Mouse (Mus musculus) natural killer cell, adult 2 months (primary cell): Measurements from ENCODE around the gene Tnfaip1.
"Not testable (repeated sequence)": the region's sequence is repeated elsewhere in the genome, so short reads cannot be mapped to it uniquely, and the experiment has no call there.

ENCODE experiments used
- DNase-seq, 2 experiments: peaks; one replicate each; pipeline ENCODE4 v3.0.0; 2022; ENCODE audit warnings: low spot score in 2 of 2

Tnfaip1 gene

GRCm38 (mm10) chr11:78536690-78537084 is 555 bp upstream of the Tnfaip1 start:
- no peak for DNase-seq

GRCm38 (mm10) chr11:78535376-78536079 is 604 bp downstream of the Tnfaip1 start:
- no peak for DNase-seq

- no peak for DNase-seq
These were observed 1.6 kb downstream of the Tnfaip1 start for GRCm38 (mm10) chr11:78534516-78534915.

- DNase-seq = not testable (repeated sequence)
These were observed 4.6 kb downstream of the Tnfaip1 start for GRCm38 (mm10) chr11:78531515-78531914.

- no peak for DNase-seq
These were observed 5.1 kb downstream of the Tnfaip1 start for GRCm38 (mm10) chr11:78531046-78531445.

- no peak for DNase-seq
These were observed 6.1 kb downstream of the Tnfaip1 start for GRCm38 (mm10) chr11:78530001-78530400.

GRCm38 (mm10) chr11:78528714-78529113 is 7.4 kb downstream of the Tnfaip1 start:
- no peak for DNase-seq

- no peak for DNase-seq
These were observed 11.3 kb downstream of the Tnfaip1 start for GRCm38 (mm10) chr11:78524838-78525237.

- DNase-seq = no peak
These were observed 12.7 kb downstream of the Tnfaip1 start for GRCm38 (mm10) chr11:78523241-78523955.

- DNase-seq = no peak
These were observed 13.6 kb downstream of the Tnfaip1 start for GRCm38 (mm10) chr11:78522481-78522997.

- no peak for DNase-seq
These were observed 14.3 kb downstream of the Tnfaip1 start for GRCm38 (mm10) chr11:78521880-78522279.

- no peak for DNase-seq
These were observed 17.2 kb downstream of the Tnfaip1 start for GRCm38 (mm10) chr11:78518931-78519330.

- no peak for DNase-seq
These were observed 20.4 kb downstream of the Tnfaip1 start for GRCm38 (mm10) chr11:78515549-78516325.

- no peak for DNase-seq
These were observed 22.9 kb downstream of the Tnfaip1 start for GRCm38 (mm10) chr11:78513106-78513790.

GRCm38 (mm10) chr11:78512025-78512957 is 23.8 kb downstream of the Tnfaip1 start, which contains the start of the genes Tmem199 and Poldip2:
Gene Tmem199, minus strand, starts transcription at chr11:78512172.
Gene Poldip2, plus strand, starts transcription at chr11:78512193.
- DNase-seq = peak; percentile 82 to 89

GRCm38 (mm10) chr11:78509148-78509547 is 27.0 kb downstream of the Tnfaip1 start:
- DNase-seq = peak in 1 of 2 experiments; percentile 41

- DNase-seq = no peak
These were observed 30.7 kb downstream of the Tnfaip1 start for GRCm38 (mm10) chr11:78505430-78505829.

GRCm38 (mm10) chr11:78502909-78503650 is 33.1 kb downstream of the Tnfaip1 start, which contains the start of gene Sebox:
Gene Sebox, plus strand, starts transcription at chr11:78503447.
- DNase-seq = no peak

GRCm38 (mm10) chr11:78501529-78501928 is 34.6 kb downstream of the Tnfaip1 start:
- DNase-seq = no peak
